Mouse (Mus musculus) thymus, adult 2 months (tissue): ENCODE data around the gene Zfp941. TPM values are rescaled to one million over a fixed set of nuclear protein-coding genes. Genes with fewer than 3 reads are reported as not detected.
"Not testable (repeated sequence)": the region's sequence is repeated elsewhere in the genome, so short reads cannot be mapped to it uniquely, and the experiment has no call there.

ENCODE experiments used
- DNase-seq: peaks from one replicate; pipeline ENCODE4 v3.0.0; 2021
- H3K27ac ChIP-seq: fragments of 200-500 bp; 2 replicates; pipeline ENCODE4 v1.5.1; 2012; ENCODE audit warnings: low read length, control low read depth; ENCODE audit not compliant: control insufficient read depth, insufficient read depth
- H3K27me3 ChIP-seq: fragments of 200-500 bp; 2 replicates; pipeline ENCODE4 v1.6.1; 2012; ENCODE audit warnings: mild to moderate bottlenecking, low read length, moderate library complexity, mixed read lengths; ENCODE audit not compliant: control insufficient read depth, insufficient read depth
- H3K36me3 ChIP-seq: fragments of 200-500 bp; 2 replicates; pipeline ENCODE4 v1.6.1; 2012; ENCODE audit warnings: mild to moderate bottlenecking, low read length, moderate library complexity; ENCODE audit not compliant: control insufficient read depth, insufficient read depth
- H3K4me1 ChIP-seq: fragments of 200-500 bp; replicated peaks from 2 replicates; pipeline ENCODE4 v1.6.1; 2012; ENCODE audit warnings: low read length; ENCODE audit not compliant: control insufficient read depth, insufficient read depth
- H3K4me3 ChIP-seq: fragments of 200-500 bp; 2 replicates; pipeline ENCODE4 v1.5.1; 2012; ENCODE audit warnings: mild to moderate bottlenecking, low read length, control low read depth, moderate library complexity; ENCODE audit not compliant: control insufficient read depth, insufficient read depth
- CTCF ChIP-seq: fragments of 200-500 bp; IDR thresholded peaks from 2 replicates; pipeline ENCODE4 v1.5.1; 2012; ENCODE audit warnings: mild to moderate bottlenecking, control low read depth, low read length, moderate library complexity, borderline replicate concordance; ENCODE audit not compliant: control insufficient read depth, poor library complexity, insufficient read depth; ENCODE audit errors: extremely low read depth
- POLR2A ChIP-seq: fragments of 200-500 bp; IDR thresholded peaks from 2 replicates; pipeline ENCODE4 v1.6.1; 2012; ENCODE audit warnings: mild to moderate bottlenecking, low read length, control low read depth, moderate library complexity; ENCODE audit not compliant: control insufficient read depth, poor library complexity, insufficient read depth; ENCODE audit errors: extremely low read depth
- WGBS: fragments of 180-500 bp; shearing (Covaris S2); methylation state at CpG from one replicate; pipeline ENCODE4 v1.1.7; 2018; 5-methylcytosine and 5-hydroxymethylcytosine counted together
- polyA plus RNA-seq: library from polyadenylated mRNA; depleted of rRNA; stranded (reverse); fragments of >200 nt; gene quantifications from 2 replicates; pipeline ENCODE4 v1.2.3, GENCODE M21; 2012

The Zfp941 gene
- polyA plus RNA-seq, 1 experiment: 0.22 TPM

DNA sequence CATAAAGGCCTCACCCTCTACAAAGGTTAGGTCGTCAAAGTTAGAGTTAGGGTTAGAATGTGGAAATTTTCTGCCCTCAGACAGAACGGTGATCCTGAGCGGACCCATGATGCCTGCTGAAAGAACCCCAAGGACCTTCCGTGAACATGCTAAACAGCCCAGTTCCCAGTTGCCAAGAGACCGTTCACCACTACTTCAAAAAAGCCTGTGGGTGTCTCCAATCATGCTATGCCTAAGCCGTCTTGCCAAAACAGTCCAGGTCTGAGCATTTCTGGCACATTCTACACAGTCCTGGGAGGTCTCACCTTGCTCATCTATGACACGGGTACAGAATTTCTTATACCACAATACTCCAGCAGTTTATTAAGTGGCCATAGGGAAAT is 33.9 kb downstream of the Zfp941 start:
- DNase-seq: no peak
- Histone ChIP-seq H3K27me3 (no peaks in the 10 kb centered on the region), H3K4me3 (no peak overlapping the region), H3K36me3 (no peaks in the 10 kb centered on the region), H3K4me1 (no peaks in the 10 kb centered on the region), H3K27ac (no peak overlapping the region)
- no peak for TF ChIP-seq CTCF
- WGBS: 91% methylated on average over 7 of the region's 7 CpGs

DNA sequence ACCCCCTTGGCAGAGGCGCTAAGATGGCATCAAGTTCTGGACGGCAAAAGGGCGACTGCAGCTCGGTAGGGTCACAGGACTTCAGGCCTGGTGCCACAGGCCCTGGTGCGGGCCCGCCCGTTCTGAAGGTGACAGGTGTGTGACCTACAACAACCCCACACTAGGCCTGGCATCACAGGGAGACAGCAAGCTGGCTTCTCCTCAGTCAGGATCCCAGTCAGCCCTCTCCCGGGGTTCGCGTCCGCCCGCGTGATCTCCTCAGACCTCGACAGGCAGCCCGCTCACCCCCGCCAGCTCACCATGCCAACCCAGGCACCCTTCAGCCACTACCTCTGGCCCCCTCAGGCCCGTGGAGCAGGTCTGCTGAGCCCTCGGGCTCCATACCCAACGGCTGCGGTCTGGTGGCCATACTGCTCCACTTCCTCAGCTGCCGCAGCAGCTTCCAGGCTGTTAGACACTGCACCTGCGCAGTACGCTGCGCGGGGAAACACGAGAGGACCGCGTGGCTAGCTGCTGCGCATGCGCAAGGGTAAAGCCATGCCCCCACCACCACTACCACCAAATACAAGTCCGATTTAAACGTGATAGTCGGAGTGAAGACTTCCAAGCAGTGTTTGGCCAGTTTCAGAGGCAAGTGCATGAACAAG is 34.4 kb downstream of the Zfp941 start, which contains the start of gene Syce1:
Gene Syce1, minus strand, starts transcription at position 447 of the 647 bp plus-strand sequence.
- H3K36me3 ChIP-seq: no peaks in the 10 kb centered on the region
- H3K4me3 ChIP-seq: no peak within 1 kb of the TSS
- no peak for DNase-seq
- TF ChIP-seq POLR2A (no peak), CTCF (no peak)
- H3K4me1 ChIP-seq: no peaks in the 10 kb centered on the region
- no peak within 1 kb of the TSS for H3K27ac ChIP-seq
- WGBS: 86% methylated on average over 33 of the region's 33 CpGs
- no peaks in the 10 kb centered on the region for H3K27me3 ChIP-seq

DNA sequence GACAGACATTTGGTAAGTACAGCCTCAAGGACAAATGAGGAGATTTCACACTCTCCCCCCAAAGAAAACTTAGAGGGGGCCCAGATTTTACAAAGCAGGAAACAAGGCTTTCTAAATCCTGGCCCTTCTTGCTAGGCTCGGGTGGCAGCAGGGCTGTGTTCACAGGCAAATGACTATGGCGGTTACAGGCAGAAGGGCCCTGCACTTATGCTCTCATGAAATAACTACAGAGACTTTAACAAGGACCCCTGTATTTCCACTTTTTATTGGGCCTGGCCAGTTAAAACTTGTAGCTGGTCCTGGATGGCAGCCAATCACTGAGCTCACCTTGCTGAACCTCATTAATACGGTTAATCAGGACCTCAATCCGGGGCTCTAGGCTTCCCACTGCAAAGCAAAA is 41.4 kb downstream of the Zfp941 start:
- Histone ChIP-seq H3K36me3 (no peaks in the 10 kb centered on the region), H3K27ac (no peak overlapping the region), H3K4me3 (no peak overlapping the region), H3K27me3 (no peaks in the 10 kb centered on the region), H3K4me1 (no peaks in the 10 kb centered on the region)
- no peak for DNase-seq
- WGBS: 91% methylated on average over 4 of the region's 4 CpGs
- no peak for TF ChIP-seq CTCF
- TF ChIP-seq POLR2A: no peak

DNA sequence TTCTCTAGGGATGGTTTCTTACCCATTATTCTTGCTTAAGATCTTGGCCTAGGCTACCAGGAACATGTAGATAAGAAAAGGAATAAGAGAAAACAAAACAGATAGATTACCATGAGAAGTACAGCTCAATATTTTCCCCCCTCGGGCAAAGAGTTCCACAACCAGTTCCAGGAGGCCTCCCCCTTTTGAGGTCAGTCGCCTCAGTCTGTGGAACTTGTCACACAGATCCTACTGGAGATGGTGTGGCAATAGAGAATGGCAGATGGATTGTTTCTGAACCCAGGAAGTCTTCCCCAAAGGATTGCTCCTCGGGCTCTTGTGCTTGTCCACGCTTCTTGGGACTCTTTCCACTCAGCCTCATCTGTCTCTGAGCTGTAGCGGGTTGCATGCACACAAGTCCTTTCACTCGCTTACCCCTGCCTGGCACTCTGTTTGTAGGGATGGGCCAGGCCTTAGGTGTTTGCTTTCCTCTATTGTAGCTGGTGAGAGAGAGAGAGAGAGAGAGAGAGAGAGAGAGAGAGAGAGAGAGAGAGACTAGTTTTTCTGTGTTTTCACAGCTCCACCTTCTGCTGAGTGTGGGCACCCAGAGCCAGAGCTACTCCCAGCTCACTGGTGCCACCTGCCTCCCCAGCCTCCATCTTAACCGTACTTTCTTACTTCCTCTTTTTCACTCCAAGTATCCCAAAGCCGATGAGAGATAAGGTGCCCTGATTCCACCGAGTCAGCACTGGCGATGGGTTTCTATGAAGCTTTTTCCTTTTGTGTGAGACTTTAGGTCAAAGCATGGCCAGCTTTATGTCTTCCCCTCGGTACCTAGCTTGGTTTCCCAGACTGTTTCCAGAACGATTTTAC is 55.9 kb downstream of the Zfp941 start:
- H3K4me1 ChIP-seq: peaks cover 5% of the 10 kb centered on the region
- 50% methylated on average over 12 of the region's 12 CpGs for WGBS
- H3K36me3 ChIP-seq: no peaks in the 10 kb centered on the region
- no peak for TF ChIP-seq POLR2A
- no peak for TF ChIP-seq CTCF
- no peak for DNase-seq
- H3K27me3 ChIP-seq: no peaks in the 10 kb centered on the region
- no peak overlapping the region for H3K27ac ChIP-seq
- H3K4me3 ChIP-seq: no peak overlapping the region

DNA sequence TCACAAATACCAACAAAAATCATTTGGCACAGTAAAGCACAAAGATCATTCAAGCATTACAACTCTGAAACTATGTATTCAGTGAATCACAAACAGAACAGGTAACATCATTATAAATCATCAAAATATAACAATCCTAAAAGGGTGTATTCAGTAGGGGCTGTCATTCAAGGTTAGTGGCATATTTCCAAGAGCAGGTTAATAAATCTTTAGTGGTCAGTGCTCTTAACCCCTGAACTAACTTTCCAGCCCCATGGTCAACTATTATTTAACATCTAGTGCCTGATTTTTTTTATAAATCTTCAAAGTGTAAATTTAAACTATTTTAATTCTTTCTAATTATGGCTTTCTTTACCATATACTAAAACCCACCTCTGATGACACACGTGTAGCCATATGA is 56.6 kb downstream of the Zfp941 start:
- not testable (repeated sequence) for H3K4me3 ChIP-seq, DNase-seq, H3K4me1 ChIP-seq, H3K27me3 ChIP-seq, H3K27ac ChIP-seq, H3K36me3 ChIP-seq
- 91% methylated on average over 1 of the region's 1 CpGs for WGBS

DNA sequence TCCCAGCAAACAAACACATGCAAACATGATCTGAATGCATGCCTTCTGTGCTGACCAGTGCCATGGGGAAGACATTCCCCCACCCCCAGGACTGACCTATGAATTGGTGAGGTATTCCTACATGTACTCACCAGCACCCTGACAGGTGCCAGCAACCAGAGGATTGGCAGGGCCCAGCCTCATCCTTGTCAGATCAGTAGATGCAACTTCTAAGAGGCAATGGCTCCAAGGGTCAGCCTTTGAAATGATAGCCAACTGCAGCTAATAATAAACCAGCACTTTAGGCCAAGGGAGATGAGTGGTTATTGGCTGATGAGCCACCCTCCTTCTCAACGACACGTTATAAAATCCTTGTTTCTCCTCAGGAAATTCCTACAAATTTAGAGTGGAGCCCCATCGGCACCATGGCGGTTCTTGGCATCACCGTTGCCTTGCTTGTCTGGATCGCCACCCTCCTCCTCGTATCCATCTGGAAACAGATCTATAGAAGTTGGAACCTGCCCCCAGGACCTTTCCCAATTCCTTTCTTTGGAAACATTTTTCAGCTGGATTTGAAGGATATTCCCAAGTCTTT is 58.4 kb downstream of the Zfp941 start, which contains the start of gene Cyp2e1:
Gene Cyp2e1, plus strand, starts transcription at position 293 of the 574 bp plus-strand sequence.
- no peak within 1 kb of the TSS for H3K4me3 ChIP-seq
- no peaks in the 10 kb centered on the region for H3K27me3 ChIP-seq
- no peaks in the 10 kb centered on the region for H3K36me3 ChIP-seq
- 95% methylated on average over 7 of the region's 7 CpGs for WGBS
- H3K4me1 ChIP-seq: peaks cover 5% of the 10 kb centered on the region
- DNase-seq: no peak
- TF ChIP-seq POLR2A (no peak), CTCF (no peak)
- no peak within 1 kb of the TSS for H3K27ac ChIP-seq
